Mouse (Mus musculus) CH12.LX (cell line): ENCODE data around the gene Glb1. TPM values are rescaled to one million over a fixed set of nuclear protein-coding genes. Genes with fewer than 3 reads are reported as not detected.
"Not testable (repeated sequence)": the region's sequence is repeated elsewhere in the genome, so short reads cannot be mapped to it uniquely, and the experiment has no call there.

Experiments
- DNase-seq: peaks from one replicate; pipeline ENCODE4 v3.0.0-alpha.2; 2013; ENCODE audit errors: extremely low read depth
- H3K27ac ChIP-seq: 2 replicates; pipeline ENCODE4 v1.5.1; 2012; ENCODE audit warnings: low read depth, mild to moderate bottlenecking, control low read depth, moderate library complexity; ENCODE audit not compliant: insufficient read depth
- H3K27me3 ChIP-seq: replicated peaks from 2 replicates; pipeline ENCODE3; 2012; ENCODE audit warnings: inconsistent platforms
- H3K36me3 ChIP-seq, 2 experiments: replicated peaks in 1 of 2; 2 replicates each; pipeline versions ENCODE3 to v1.6.1; 2012; ENCODE audit warnings: inconsistent platforms in 1 of 2, low read length in 1 of 2, mild to moderate bottlenecking in 1 of 2, mixed read lengths in 1 of 2, moderate library complexity in 1 of 2; ENCODE audit not compliant: control insufficient read depth in 1 of 2, insufficient read depth in 1 of 2
- H3K4me1 ChIP-seq, 2 experiments: 2 replicates each; pipeline ENCODE4 v1.6.1; 2012; ENCODE audit warnings: inconsistent platforms in 1 of 2, moderate library complexity in 1 of 2; ENCODE audit not compliant: insufficient read depth in 2 of 2, control insufficient read depth in 1 of 2
- H3K4me2 ChIP-seq: 2 replicates; pipeline ENCODE4 v1.6.1; 2012; ENCODE audit warnings: low read depth, mild to moderate bottlenecking, control low read depth; ENCODE audit not compliant: poor library complexity, insufficient read depth, severe bottlenecking
- H3K4me3 ChIP-seq, 3 experiments: fragments of 150-350 bp in 1 of 3; sonication (generic) in 1 of 3; replicated peaks in 1 of 3; 2 replicates each; pipeline versions ENCODE3 to v1.5.1; 2011 to 2012; ENCODE audit warnings: low read depth in 2 of 3, low read length in 2 of 3, mild to moderate bottlenecking in 2 of 3, moderate library complexity in 2 of 3, control low read depth in 1 of 3, improper control_type of control experiment in 1 of 3, inconsistent platforms in 1 of 3, mixed read lengths in 1 of 3; ENCODE audit not compliant: poor library complexity in 1 of 3
- H3K79me2 ChIP-seq: replicated peaks from 2 replicates; pipeline ENCODE4 v1.6.1; 2012; ENCODE audit warnings: mild to moderate bottlenecking, moderate library complexity; ENCODE audit not compliant: control insufficient read depth, poor library complexity, insufficient read depth, severe bottlenecking; ENCODE audit errors: extremely low read depth
- H3K9ac ChIP-seq: 2 replicates; pipeline ENCODE4 v1.6.1; 2012; ENCODE audit warnings: low read depth, mild to moderate bottlenecking, control low read depth, moderate library complexity; ENCODE audit not compliant: insufficient read depth
- H3K9me3 ChIP-seq: replicated peaks from 2 replicates; pipeline ENCODE3; 2012; ENCODE audit warnings: low read length, inconsistent platforms, mixed read lengths
- BHLHE40 ChIP-seq: IDR thresholded peaks from 2 replicates; pipeline ENCODE4 v1.6.1; 2011; ENCODE audit warnings: mild to moderate bottlenecking, low read depth, low read length, improper control_type of control experiment
- CTCF ChIP-seq, 2 experiments: IDR thresholded peaks in 1 of 2; conservative IDR thresholded peaks in 1 of 2; 2 replicates each; pipeline ENCODE4 v1.5.1; 2011 to 2012; ENCODE audit warnings: low read depth in 2 of 2, low read length in 2 of 2, improper control_type of control experiment in 1 of 2, inconsistent platforms in 1 of 2, mild to moderate bottlenecking in 1 of 2, moderate library complexity in 1 of 2
- ELF1 ChIP-seq: IDR thresholded peaks from 2 replicates; pipeline ENCODE4 v1.6.1; 2014; ENCODE audit warnings: low read depth, mild to moderate bottlenecking, inconsistent platforms, low read length, improper control_type of control experiment
- ETS1 ChIP-seq: conservative IDR thresholded peaks from 2 replicates; pipeline ENCODE4 v1.6.1; 2012; ENCODE audit warnings: low read depth, mild to moderate bottlenecking, inconsistent platforms, low read length, improper control_type of control experiment, moderate library complexity
- GABPA ChIP-seq: IDR thresholded peaks from 2 replicates; pipeline ENCODE4 v1.6.1; 2012; ENCODE audit warnings: low read depth, low read length, improper control_type of control experiment, inconsistent platforms; ENCODE audit not compliant: insufficient replicate concordance
- IRF4 ChIP-seq: IDR thresholded peaks from 2 replicates; pipeline ENCODE4 v1.6.1; 2014; ENCODE audit warnings: low read depth, mild to moderate bottlenecking, inconsistent platforms, low read length, improper control_type of control experiment
- MAFK ChIP-seq: IDR thresholded peaks from 2 replicates; pipeline ENCODE4 v1.6.1; 2011; ENCODE audit warnings: low read length, improper control_type of control experiment; ENCODE audit not compliant: insufficient replicate concordance
- MAX ChIP-seq: IDR thresholded peaks from 2 replicates; pipeline ENCODE4 v1.6.1; 2011; ENCODE audit warnings: low read length, improper control_type of control experiment
- MAZ ChIP-seq: IDR thresholded peaks from 2 replicates; pipeline ENCODE4 v1.6.1; 2012; ENCODE audit warnings: low read depth, mild to moderate bottlenecking, inconsistent platforms, low read length, improper control_type of control experiment, moderate library complexity
- MXI1 ChIP-seq: IDR thresholded peaks from 2 replicates; pipeline ENCODE4 v1.6.1; 2011; ENCODE audit warnings: mild to moderate bottlenecking, low read depth, low read length, improper control_type of control experiment
- MYC ChIP-seq: IDR thresholded peaks from 2 replicates; pipeline ENCODE4 v1.6.1; 2011; ENCODE audit warnings: low read depth, mild to moderate bottlenecking, improper control_type of control experiment, low read length
- POLR2A ChIP-seq: IDR thresholded peaks from 2 replicates; pipeline ENCODE4 v1.6.1; 2011; ENCODE audit warnings: low read depth, mild to moderate bottlenecking, improper control_type of control experiment, low read length
- POLR2AphosphoS2 ChIP-seq: IDR thresholded peaks from 2 replicates; pipeline ENCODE4 v1.6.1; 2011; ENCODE audit warnings: low read depth, low read length, improper control_type of control experiment
- RAD21 ChIP-seq: IDR thresholded peaks from 2 replicates; pipeline ENCODE4 v1.6.1; 2011; ENCODE audit warnings: low read depth, mild to moderate bottlenecking, low read length, improper control_type of control experiment, moderate library complexity
- SMC3 ChIP-seq: IDR thresholded peaks from 2 replicates; pipeline ENCODE4 v1.6.1; 2011; ENCODE audit warnings: low read depth, low read length, improper control_type of control experiment
- TCF12 ChIP-seq: IDR thresholded peaks from 2 replicates; pipeline ENCODE4 v1.6.1; 2014; ENCODE audit warnings: low read depth, mild to moderate bottlenecking, inconsistent platforms, low read length, improper control_type of control experiment
- USF1 ChIP-seq: IDR thresholded peaks from 2 replicates; pipeline ENCODE4 v1.6.1; 2014; ENCODE audit warnings: low read depth, mild to moderate bottlenecking, inconsistent platforms, low read length, improper control_type of control experiment
- ZC3H11A ChIP-seq: IDR thresholded peaks from 2 replicates; pipeline ENCODE4 v1.6.1; 2012; ENCODE audit warnings: low read depth, mild to moderate bottlenecking, inconsistent platforms, low read length, improper control_type of control experiment
- ZKSCAN1 ChIP-seq: IDR thresholded peaks from 2 replicates; pipeline ENCODE4 v1.6.1; 2012; ENCODE audit warnings: low read depth, inconsistent platforms, low read length, improper control_type of control experiment, borderline replicate concordance
- ZMIZ1 ChIP-seq: IDR thresholded peaks from 2 replicates; pipeline ENCODE4 v1.6.1; 2012; ENCODE audit warnings: low read depth, mild to moderate bottlenecking, inconsistent platforms, low read length, improper control_type of control experiment
- ZNF384 ChIP-seq: IDR thresholded peaks from 2 replicates; pipeline ENCODE4 v1.6.1; 2012; ENCODE audit warnings: low read depth, low read length, improper control_type of control experiment, inconsistent platforms
- dilution Hi-C: fragments of 300-500 bp; cut with MboI; formaldehyde crosslinking; loops from 2 replicates; pipeline ENCODE4 v1.14.3; 2020; ENCODE audit warnings: low sequenced_read_pairs; ENCODE audit not compliant: extremely low pct_unique_long_range_greater_than_20kb, extremely low pct_ligation_motif_present
- in situ Hi-C: fragments of 300-500 bp; cut with MboI; formaldehyde crosslinking; loops from 3 replicates; pipeline ENCODE4 v1.14.3; 2019; ENCODE audit warnings: low sequenced_read_pairs, low pct_ligation_motif_present, low pct_unique_long_range_greater_than_20kb, mixed read lengths
- polyA plus RNA-seq: library from polyadenylated mRNA; unstranded; fragments of >175 nt; gene quantifications from 2 replicates; pipeline ENCODE4 v1.2.1, GENCODE M21; 2012; ENCODE audit warnings: low read depth; ENCODE audit not compliant: insufficient read length
- total RNA-seq, 2 experiments: library from RNA; depleted of rRNA; stranded (reverse); fragments of 300-350 nt in 1 of 2; fragments of >200 nt in 1 of 2; gene quantifications; 2 replicates each; pipeline ENCODE4 v1.2.3; 2012 to 2014

Gene Glb1
- total and polyA plus RNA-seq, 3 experiments, result 25.7 to 40.7 (median 35.4) TPM

DNA sequence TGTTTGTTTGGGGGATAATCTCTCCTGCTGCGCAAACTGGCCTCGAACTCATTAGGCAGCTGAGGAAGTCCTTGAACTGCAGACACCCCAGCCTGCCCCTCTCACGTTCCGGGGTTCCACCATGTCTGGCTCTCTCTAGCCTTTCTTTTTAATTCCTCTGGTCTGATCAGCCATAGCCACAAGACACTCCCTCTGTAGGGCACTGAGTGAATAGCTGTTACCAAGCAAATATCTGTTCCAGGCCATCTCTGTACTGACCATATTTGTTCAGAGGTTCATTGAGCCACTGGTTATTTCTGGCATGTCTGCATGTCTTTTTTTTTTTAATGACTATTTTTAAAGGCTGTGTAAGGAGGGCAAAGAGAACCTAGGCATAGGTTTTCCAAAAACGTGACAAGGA, 31.5 kb upstream of the Glb1 start:
- peak; percentile 38 for TF ChIP-seq SMC3
- peak in 1 of 2 experiments; percentile 44; a peak in 2 of 4 replicates for TF ChIP-seq CTCF (conservative IDR thresholded peaks at IDR 0.05 in 1 of 2, IDR thresholded peaks at IDR 0.05 in 1 of 2; ENCODE audit: low read depth in 2 of 2, low read length in 2 of 2)
- TF ChIP-seq BHLHE40, result 0 out of 2 replicates have a peak, but pooled peaks have one; percentile 29
- Histone ChIP-seq H3K4me2 (peak overlapping the region; percentile 90), H3K9ac (peak overlapping the region; percentile 70), H3K4me3 (peak overlapping the region in 2 of 3 experiments; percentile 39 to 61), H3K27ac (peak overlapping the region; percentile 37; the same call in 1 of the 2 replicates), H3K36me3 (peaks cover 4 to 18% of the 10 kb centered on the region in 2 experiments)
- H3K79me2 ChIP-seq, DNase-seq, dilution Hi-C loops, in situ Hi-C loops, H3K4me1 ChIP-seq, H3K27me3 ChIP-seq, H3K9me3 ChIP-seq: not testable (repeated sequence)

DNA sequence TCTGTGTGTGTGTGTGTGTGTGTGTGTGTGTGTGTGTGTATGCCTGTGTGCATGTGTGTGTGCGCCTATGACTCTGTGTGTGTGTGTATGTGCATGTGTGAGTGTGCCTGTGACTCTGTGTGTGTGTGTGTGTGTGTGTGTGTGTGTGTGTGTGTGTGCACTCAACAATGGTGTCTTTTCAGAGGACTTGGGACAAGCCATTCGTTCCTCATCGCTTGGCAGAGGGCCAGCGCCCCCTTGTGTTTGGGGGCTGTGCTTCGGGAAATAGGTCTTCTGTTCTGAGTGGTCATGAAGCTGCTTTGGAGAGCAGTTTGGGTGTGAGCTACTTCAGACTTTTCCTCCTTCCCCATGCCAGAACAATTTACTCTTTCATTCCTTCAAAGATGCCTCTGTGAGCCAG, 29.2 kb upstream of the Glb1 start:
- H3K79me2 ChIP-seq, H3K4me3 ChIP-seq, dilution Hi-C loops, H3K27me3 ChIP-seq, H3K4me1 ChIP-seq, H3K9me3 ChIP-seq, H3K9ac ChIP-seq, H3K27ac ChIP-seq, in situ Hi-C loops, H3K4me2 ChIP-seq: not testable (repeated sequence)
- peaks cover 21 to 34% of the 10 kb centered on the region in 2 experiments for H3K36me3 ChIP-seq
- peak; percentile 27 for TF ChIP-seq RAD21
- peak in 1 of 2 experiments; percentile 48; a peak in 2 of 4 replicates for TF ChIP-seq CTCF (conservative IDR thresholded peaks at IDR 0.05 in 1 of 2, IDR thresholded peaks at IDR 0.05 in 1 of 2; ENCODE audit: low read depth in 2 of 2, low read length in 2 of 2)
- peak; percentile 49 for TF ChIP-seq SMC3
- DNase-seq, result peak; percentile 43

DNA sequence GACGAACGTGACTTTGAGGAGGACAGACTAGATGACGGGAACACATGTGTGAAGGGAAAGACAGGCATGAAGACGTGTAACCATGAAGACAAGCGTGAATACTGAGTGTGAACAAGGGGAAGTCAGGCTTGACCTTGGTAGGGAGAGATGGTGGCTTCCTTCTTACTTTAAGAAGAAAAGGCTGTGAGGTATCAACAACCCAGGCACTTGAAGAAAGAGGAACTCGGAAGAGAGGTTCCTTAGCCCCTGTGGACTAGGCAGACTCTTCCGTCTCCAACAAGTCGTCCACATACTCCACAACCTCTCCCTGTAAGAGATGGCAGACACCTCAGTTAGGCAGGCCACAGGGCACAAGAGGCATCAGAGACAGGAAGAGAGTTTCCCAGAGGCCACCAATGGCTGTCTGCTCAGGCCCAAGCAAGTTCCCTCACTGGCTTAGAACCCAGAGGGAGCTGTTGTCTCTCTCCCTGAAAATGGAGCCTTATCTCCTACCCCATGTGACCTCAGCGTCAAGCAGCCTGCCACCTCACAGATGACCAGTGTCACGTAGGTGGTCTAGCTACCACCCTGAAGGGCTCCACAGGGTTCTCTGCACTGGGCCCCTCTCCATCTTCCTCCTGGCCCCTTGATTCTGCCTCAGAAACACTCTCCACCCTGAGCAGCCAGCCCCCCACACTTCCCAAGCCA, 25.5 kb upstream of the Glb1 start:
- in situ Hi-C loops, result no loop called here
- H3K27ac ChIP-seq, result no peak overlapping the region
- no peak overlapping the region for H3K4me2 ChIP-seq
- H3K79me2 ChIP-seq, result no peaks in the 10 kb centered on the region
- H3K36me3 ChIP-seq, result peaks cover 54 to 57% of the 10 kb centered on the region in 2 experiments
- no peaks in the 10 kb centered on the region for H3K27me3 ChIP-seq
- peaks cover 0 to 3% of the 10 kb centered on the region in 2 experiments; a peak in 2 of 4 replicates for H3K4me1 ChIP-seq
- DNase-seq, result no peak
- no peaks in the 10 kb centered on the region for H3K9me3 ChIP-seq
- H3K9ac ChIP-seq, result no peak overlapping the region
- no peak for TF ChIP-seq USF1
- no peak for TF ChIP-seq ZMIZ1
- TF ChIP-seq ETS1, result no peak
- no peak for TF ChIP-seq ZNF384
- no peak for TF ChIP-seq ZC3H11A
- no peak for TF ChIP-seq MAX
- TF ChIP-seq MAFK, result no peak
- TF ChIP-seq GABPA, result no peak
- no peak for TF ChIP-seq MAZ
- TF ChIP-seq POLR2A, result no peak
- no peak for TF ChIP-seq SMC3
- no peak for TF ChIP-seq MXI1
- TF ChIP-seq IRF4, result no peak
- no peak for TF ChIP-seq ELF1
- TF ChIP-seq MYC, result no peak
- TF ChIP-seq POLR2AphosphoS2, result no peak
- TF ChIP-seq TCF12, result no peak
- TF ChIP-seq ZKSCAN1, result no peak
- dilution Hi-C loops, result no loop called here
- H3K4me3 ChIP-seq, result no peak overlapping the region
